Mouse (Mus musculus): ENCODE measurements around the gene Lkaaear1. TPM values are rescaled to one million over a fixed set of nuclear protein-coding genes. Genes with fewer than 3 reads are reported as not detected.
A peak's percentile ranks its signal among the peaks of the same experiment; 100 is the strongest.

The Lkaaear1 gene
- polyA plus RNA-seq, 1 experiment from 2014 or later, result not detected

DNA sequence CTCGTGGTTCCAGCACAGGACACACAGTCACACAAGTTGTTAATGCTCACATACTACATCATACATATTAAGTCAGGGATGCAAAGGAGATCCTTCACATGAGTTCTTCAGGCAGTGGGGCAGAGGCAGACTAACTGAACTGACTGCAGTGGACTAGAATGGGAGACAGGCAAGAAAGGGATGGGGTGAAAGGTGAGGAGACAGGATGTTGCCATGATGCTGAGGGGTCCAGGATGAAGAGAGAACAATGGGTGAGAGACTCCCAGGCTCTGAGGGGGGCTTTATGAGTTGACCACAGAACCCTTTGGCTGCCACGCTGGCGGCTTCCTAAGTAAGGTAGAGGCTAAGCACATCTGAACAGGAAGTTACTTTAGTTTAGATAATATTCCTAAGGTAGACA lies 3.7 kb downstream of the Lkaaear1 start:
- WGBS, result 87% methylated on average over 3 of the region's 3 CpGs
- DNase-seq (ENCODE audit: low spot score), result no peak
- Histone ChIP-seq H3K9me3 (no peaks in the 10 kb centered on the region), H3K4me1 (replicated peaks) (peaks cover 23% of the 10 kb centered on the region), H3K36me3 (peaks cover 15% of the 10 kb centered on the region), H3K4me3 (peak overlapping the region; percentile 82), H3K27me3 (ENCODE audit: insufficient read depth, poor library complexity, severe bottlenecking) (peaks cover 27% of the 10 kb centered on the region), H3K27ac (no peak overlapping the region)

DNA sequence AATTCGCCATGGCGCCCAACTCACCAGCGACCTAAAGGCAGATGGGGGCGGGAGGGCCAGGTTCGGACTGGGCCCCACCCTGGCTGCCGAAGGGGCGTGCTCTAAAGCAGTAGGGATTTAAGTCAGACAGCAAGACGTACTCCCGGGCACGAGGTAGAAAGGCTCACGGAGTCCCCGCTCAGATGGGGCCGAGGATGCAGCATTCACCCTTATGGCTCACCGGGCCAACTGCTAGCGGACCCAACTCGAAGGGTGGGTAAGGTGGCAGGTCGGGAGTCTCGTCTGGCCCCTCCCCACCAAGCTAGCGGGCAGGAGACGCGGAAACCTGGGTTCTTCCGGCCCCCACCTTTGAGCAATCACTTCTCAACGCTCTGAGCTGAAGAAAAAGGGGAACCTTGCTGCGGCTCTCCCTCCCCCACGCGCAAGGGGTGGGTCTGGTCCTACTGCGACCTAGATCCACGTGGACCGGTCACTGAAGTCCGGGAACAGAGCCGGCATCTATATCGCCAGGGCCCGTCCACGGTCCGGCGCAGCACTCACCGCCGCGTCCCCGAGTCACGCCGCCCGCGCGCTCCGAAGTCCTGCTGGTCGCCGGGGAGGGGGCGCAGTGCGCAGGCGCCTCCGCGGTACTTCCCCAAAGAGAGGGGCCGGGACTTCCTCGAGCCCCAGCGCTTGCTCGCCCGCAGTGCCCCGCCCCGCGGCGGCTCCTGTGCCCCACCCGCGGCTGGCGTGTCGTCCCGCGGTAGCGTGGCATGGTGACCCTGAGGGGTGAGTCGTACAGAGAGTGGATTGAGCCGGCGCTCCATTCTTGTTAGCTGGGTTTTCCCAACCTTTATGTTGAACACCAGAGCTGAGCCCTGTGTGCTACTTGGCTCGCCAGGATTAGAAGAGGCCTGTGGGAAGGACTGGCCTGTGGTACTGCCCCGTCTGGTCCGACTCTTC lies 4.6 kb downstream of the Lkaaear1 start, which contains the start of gene Rgs19:
Gene Rgs19, minus strand, starts transcription at position 639 of the 942 bp plus-strand sequence.
- WGBS, result under 1% methylated on average over 69 of the region's 75 CpGs
- Histone ChIP-seq H3K4me1 (replicated peaks) (peaks cover 23% of the 10 kb centered on the region), H3K27ac (peak within 1 kb of the TSS; percentile 93), H3K27me3 (ENCODE audit: insufficient read depth, poor library complexity, severe bottlenecking) (peaks cover 27% of the 10 kb centered on the region), H3K36me3 (peaks cover 25% of the 10 kb centered on the region), H3K4me3 (peak within 1 kb of the TSS; percentile 82), H3K9me3 (no peaks in the 10 kb centered on the region)
- DNase-seq (ENCODE audit: low spot score), result peak; percentile 83

DNA sequence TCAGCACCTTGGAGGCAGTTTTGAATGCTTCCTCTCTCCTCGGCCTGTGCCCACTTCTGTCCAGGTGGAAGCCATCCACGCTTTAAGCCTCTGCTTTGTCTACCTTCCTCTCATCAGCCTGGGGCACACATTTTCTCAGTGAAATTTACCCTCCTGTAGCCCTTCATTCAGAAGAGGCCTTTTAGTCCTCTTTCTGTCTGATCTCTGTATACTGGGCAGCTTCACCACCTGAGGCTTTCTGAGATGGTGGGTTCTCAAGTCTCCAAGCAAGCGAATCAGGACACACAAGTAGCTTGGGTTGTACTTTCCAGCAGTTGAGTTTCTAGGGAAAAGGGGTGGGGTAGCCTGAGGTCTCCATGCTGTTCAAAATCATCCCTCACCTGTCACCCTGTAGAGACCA lies 5.9 kb downstream of the Lkaaear1 start:
- Histone ChIP-seq H3K4me3 (peak overlapping the region; percentile 82), H3K36me3 (peaks cover 38% of the 10 kb centered on the region), H3K4me1 (replicated peaks) (peaks cover 23% of the 10 kb centered on the region), H3K27me3 (ENCODE audit: insufficient read depth, poor library complexity, severe bottlenecking) (peaks cover 25% of the 10 kb centered on the region), H3K27ac (no peak overlapping the region), H3K9me3 (no peaks in the 10 kb centered on the region)
- 91% methylated on average over 3 of the region's 3 CpGs for WGBS
- DNase-seq (ENCODE audit: low spot score), result no peak

DNA sequence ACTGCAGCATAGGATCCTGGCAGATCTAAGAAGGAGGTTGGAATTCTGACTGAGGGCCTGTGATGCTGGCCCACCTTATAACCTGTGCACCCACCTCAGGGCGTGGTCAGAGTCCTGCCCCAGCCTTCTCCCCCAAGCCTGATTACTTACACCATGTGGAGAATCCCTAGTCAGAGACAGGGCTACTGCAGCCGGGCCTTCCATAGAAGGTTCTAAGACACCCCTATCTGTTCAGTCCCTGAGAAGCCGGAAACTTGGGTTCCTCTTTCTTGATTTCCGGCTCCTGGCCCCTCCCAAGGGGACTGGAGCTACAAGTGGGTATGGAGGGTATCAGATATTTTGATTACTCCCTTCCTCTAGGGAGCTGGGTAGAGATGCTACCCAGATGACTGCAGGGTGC lies 6.7 kb downstream of the Lkaaear1 start:
- H3K9me3 ChIP-seq, result no peaks in the 10 kb centered on the region
- H3K4me1 ChIP-seq (replicated peaks), result peaks cover 23% of the 10 kb centered on the region
- no peak overlapping the region for H3K4me3 ChIP-seq
- peaks cover 18% of the 10 kb centered on the region for H3K27me3 ChIP-seq (ENCODE audit: insufficient read depth, poor library complexity, severe bottlenecking)
- peaks cover 45% of the 10 kb centered on the region for H3K36me3 ChIP-seq
- H3K27ac ChIP-seq, result no peak overlapping the region
- 86% methylated on average over 4 of the region's 4 CpGs for WGBS
- no peak for DNase-seq (ENCODE audit: low spot score)

DNA sequence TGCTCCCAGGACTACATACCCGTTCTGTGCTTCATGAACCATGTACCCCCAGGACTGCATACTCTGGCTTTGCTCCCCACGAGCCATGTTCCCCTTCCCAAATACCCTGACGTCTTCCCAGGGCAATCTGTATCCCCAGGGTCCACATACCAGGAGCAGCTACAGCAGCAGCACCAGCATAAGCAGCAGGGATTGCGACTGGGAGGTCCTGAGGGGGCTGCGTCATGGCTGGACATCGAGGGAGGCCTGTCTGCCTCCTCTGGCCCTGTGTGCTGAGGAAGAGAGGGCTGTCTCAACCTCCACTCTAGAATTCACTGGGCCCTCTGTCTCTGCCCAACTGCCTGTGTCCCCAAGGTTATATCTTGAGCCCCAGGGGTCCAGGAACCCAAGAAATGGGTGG lies 7.2 kb downstream of the Lkaaear1 start:
- WGBS, result 89% methylated on average over 6 of the region's 6 CpGs
- H3K9me3 ChIP-seq, result no peaks in the 10 kb centered on the region
- H3K36me3 ChIP-seq, result peaks cover 50% of the 10 kb centered on the region
- no peak overlapping the region for H3K4me3 ChIP-seq
- no peak for DNase-seq (ENCODE audit: low spot score)
- no peak overlapping the region for H3K27ac ChIP-seq
- H3K27me3 ChIP-seq (ENCODE audit: insufficient read depth, poor library complexity, severe bottlenecking), result peaks cover 13% of the 10 kb centered on the region
- H3K4me1 ChIP-seq (replicated peaks), result peaks cover 23% of the 10 kb centered on the region

DNA sequence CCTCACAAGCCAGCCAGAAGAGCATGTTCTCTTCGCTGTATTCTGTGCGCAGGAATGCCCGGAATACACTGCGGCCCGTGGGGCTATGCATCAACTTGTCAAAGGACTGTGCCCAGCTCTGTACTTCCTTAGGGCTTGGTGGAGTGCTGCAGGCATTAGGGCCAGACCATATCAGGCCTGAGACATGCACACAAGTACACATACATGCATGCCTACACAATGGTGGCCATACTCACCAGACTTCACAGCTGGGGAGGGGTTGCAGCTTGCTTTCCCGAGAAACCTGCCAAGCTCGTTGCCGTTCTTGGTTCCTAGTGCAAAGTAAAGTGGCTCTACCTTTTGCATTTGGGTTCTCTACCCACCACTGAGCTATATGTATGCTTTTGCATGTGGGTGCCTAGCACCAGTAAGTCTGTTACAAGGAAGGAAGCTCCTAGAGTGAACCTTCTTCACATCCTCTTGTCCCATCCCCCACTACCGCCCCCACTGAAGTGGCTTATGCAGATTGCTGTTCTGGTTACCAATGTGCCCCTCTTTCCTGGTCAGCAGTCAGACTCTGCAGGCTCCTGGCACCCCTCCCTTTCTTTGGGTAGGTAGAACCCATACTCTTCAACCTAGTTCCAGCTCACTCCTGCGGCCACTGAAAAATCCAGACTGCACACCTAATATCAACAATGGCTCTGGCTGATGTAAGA lies 8.6 kb downstream of the Lkaaear1 start:
- Histone ChIP-seq H3K9me3 (no peaks in the 10 kb centered on the region), H3K4me1 (replicated peaks) (peaks cover 23% of the 10 kb centered on the region), H3K36me3 (peaks cover 62% of the 10 kb centered on the region), H3K4me3 (no peak overlapping the region), H3K27ac (no peak overlapping the region), H3K27me3 (ENCODE audit: insufficient read depth, poor library complexity, severe bottlenecking) (0 out of 2 replicates have a peak, but pooled peaks cover under 1% of the 10 kb centered on the region)
- WGBS, result 92% methylated on average over 10 of the region's 10 CpGs
- no peak for DNase-seq (ENCODE audit: low spot score)

DNA sequence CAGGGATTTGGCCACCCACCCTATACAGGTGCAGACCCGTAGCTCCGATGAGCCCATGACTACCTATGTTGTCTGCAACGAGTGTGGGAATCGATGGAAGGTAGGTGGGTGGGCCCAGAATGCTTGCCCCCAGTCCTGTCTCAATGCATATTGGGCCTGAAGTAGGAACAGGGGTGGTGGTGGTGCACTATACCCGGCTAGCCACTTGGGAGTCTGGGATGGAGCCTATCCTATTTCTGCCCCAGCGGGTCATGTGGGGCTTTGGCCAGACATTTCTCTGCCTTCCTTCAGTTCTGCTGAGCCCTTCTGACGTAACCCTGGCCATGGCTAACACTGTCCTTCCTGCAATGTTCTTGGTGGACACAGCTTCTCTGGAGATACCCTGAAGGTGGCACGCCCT lies 10.7 kb downstream of the Lkaaear1 start:
- peaks cover 5% of the 10 kb centered on the region for H3K4me1 ChIP-seq (replicated peaks)
- H3K27me3 ChIP-seq (ENCODE audit: insufficient read depth, poor library complexity, severe bottlenecking), result no peaks in the 10 kb centered on the region
- H3K4me3 ChIP-seq, result no peak overlapping the region
- WGBS, result 94% methylated on average over 8 of the region's 8 CpGs
- no peaks in the 10 kb centered on the region for H3K9me3 ChIP-seq
- peak; percentile 1 for DNase-seq (ENCODE audit: low spot score)
- no peak overlapping the region for H3K27ac ChIP-seq
- peaks cover 64% of the 10 kb centered on the region for H3K36me3 ChIP-seq

DNA sequence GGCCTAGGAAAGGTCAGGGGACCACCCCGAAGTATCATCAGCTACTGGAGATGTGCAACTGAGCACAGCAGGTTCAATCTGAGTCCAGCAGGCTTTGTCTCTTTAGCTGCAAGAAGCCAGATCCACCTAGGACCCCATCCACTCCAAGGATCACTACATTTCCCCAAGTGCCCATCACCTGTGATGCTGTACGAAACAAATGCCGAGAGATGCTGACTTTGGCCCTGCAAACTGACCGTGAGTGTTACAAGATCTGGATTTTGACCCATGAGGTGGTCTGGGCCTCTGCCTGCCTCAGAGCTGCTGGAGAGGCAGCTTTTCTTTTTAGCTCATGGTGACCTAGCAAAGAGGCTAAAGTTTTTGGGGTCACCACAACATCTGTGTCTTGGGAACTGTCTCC lies 12.6 kb downstream of the Lkaaear1 start:
- H3K4me1 ChIP-seq (replicated peaks), result peaks cover 7% of the 10 kb centered on the region
- H3K36me3 ChIP-seq, result peaks cover 60% of the 10 kb centered on the region
- no peak for DNase-seq (ENCODE audit: low spot score)
- H3K27ac ChIP-seq, result no peak overlapping the region
- no peaks in the 10 kb centered on the region for H3K9me3 ChIP-seq
- WGBS, result 97% methylated on average over 4 of the region's 4 CpGs
- no peak overlapping the region for H3K4me3 ChIP-seq
- H3K27me3 ChIP-seq (ENCODE audit: insufficient read depth, poor library complexity, severe bottlenecking), result 0 out of 2 replicates have a peak, but pooled peaks cover 5% of the 10 kb centered on the region

DNA sequence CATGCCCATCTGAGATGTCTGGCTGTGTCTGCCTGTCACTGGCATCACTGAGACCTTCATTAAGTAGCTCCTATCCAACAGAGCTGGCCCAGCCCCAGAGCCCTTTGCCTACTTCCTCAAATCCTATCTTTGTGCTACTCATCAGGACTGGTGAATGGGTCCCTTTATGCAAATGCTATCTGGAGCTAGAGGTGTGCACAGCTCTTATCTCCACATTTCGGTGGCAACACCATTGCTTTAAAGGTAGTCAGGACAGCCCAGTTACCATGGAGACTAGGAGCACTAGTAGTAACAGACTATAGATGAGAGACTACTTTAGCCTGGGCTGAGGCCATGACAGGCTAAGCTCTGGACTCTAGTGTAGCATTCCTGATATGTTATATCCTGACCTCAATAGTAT lies 13.5 kb downstream of the Lkaaear1 start:
- H3K4me1 ChIP-seq (replicated peaks), result peaks cover 15% of the 10 kb centered on the region
- H3K27me3 ChIP-seq (ENCODE audit: insufficient read depth, poor library complexity, severe bottlenecking), result 0 out of 2 replicates have a peak, but pooled peaks cover 6% of the 10 kb centered on the region
- no peak for DNase-seq (ENCODE audit: low spot score)
- WGBS, result 88% methylated on average over 1 of the region's 1 CpGs
- no peaks in the 10 kb centered on the region for H3K9me3 ChIP-seq
- H3K36me3 ChIP-seq, result peaks cover 51% of the 10 kb centered on the region
- no peak overlapping the region for H3K4me3 ChIP-seq
- no peak overlapping the region for H3K27ac ChIP-seq

DNA sequence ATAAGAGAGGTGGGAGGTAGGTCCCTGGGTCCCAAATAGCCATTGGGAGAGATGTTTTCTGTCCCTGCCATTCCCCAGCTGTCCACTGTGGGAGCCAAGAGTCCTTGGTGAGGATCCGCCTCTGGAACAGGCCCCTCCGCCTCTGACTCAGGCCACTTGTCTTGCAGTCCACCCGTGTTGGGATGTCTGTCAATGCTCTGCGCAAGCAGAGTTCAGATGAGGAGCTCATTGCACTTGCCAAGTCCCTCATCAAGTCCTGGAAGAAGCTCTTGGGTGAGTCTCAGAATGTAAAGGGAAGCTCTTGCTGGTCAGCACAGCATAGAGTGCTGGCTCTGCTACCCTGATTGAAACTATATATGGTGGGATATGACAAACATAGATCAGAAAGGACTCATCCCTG lies 14.9 kb downstream of the Lkaaear1 start:
- no peak for DNase-seq (ENCODE audit: low spot score)
- peaks cover 24% of the 10 kb centered on the region for H3K4me1 ChIP-seq (replicated peaks)
- 63% methylated on average over 4 of the region's 4 CpGs for WGBS
- H3K27me3 ChIP-seq (ENCODE audit: insufficient read depth, poor library complexity, severe bottlenecking), result 0 out of 2 replicates have a peak, but pooled peaks cover 6% of the 10 kb centered on the region
- no peak overlapping the region for H3K27ac ChIP-seq
- H3K36me3 ChIP-seq, result peaks cover 37% of the 10 kb centered on the region
- H3K4me3 ChIP-seq, result no peak overlapping the region
- H3K9me3 ChIP-seq, result no peaks in the 10 kb centered on the region

DNA sequence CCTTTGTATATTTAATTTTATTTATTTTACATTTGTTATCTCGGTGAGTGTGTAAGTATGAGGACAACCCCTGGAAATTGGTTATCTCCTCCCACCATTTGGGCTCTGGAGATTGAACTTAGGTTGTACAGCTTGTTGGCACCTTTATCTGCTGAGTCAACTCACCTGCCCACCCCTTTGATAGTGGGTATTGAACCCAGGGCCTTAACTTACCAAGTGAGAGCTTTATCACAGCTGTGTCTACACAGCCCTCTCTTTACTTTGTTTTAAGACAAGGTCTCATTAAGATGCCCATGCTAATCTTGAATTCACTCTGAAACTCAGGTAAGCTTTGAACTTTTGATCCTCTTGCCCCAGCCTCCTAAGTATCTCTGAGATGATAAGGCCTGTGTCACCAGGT lies 16.3 kb downstream of the Lkaaear1 start:
- peaks cover 23% of the 10 kb centered on the region for H3K36me3 ChIP-seq
- WGBS, result 97% methylated on average over 1 of the region's 1 CpGs
- no peaks in the 10 kb centered on the region for H3K9me3 ChIP-seq
- 0 out of 2 replicates have a peak, but pooled peaks cover 6% of the 10 kb centered on the region for H3K27me3 ChIP-seq (ENCODE audit: insufficient read depth, poor library complexity, severe bottlenecking)
- no peak overlapping the region for H3K4me3 ChIP-seq
- H3K27ac ChIP-seq, result no peak overlapping the region
- peaks cover 29% of the 10 kb centered on the region for H3K4me1 ChIP-seq (replicated peaks)
- DNase-seq (ENCODE audit: low spot score), result no peak

DNA sequence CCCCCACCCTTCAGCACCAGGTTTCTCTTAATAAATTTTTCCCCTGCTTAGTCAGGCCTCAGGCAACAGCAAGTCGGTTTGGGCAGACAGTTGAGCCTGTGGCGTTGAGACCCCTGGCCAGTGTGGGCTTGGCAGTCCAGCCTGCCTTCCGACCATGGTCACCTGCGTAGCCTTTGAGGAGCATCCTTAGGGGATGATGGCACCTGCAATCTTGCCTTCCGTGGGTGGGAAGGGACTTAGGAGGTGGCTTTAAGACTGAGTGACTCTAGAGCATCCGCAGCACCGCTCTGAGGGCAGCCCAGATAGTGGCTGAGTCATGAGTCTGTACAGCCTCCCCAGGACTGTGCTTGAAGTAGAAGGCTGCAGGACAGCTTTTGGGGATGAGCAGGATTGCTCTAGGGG lies 17.5 kb downstream of the Lkaaear1 start:
- 23% methylated on average over 7 of the region's 7 CpGs for WGBS
- DNase-seq (ENCODE audit: low spot score), result no peak
- Histone ChIP-seq H3K4me1 (replicated peaks) (peaks cover 41% of the 10 kb centered on the region), H3K36me3 (peaks cover 11% of the 10 kb centered on the region), H3K27ac (peak overlapping the region; percentile 91), H3K4me3 (peak overlapping the region; percentile 65), H3K27me3 (ENCODE audit: insufficient read depth, poor library complexity, severe bottlenecking) (0 out of 2 replicates have a peak, but pooled peaks cover 6% of the 10 kb centered on the region), H3K9me3 (no peaks in the 10 kb centered on the region)
